Comparison of ENCODE assay signal across 9 mouse cellular contexts in genomic region chr8:103409121-103409551, GRCm38 (mm10).
DNase-seq lines count a peak whose midpoint lies in the region; ATAC-seq lines count a peak whose summit lies in the region.
"Had no signal": no experiment of that assay in that cellular context is flagged by ENCODE, and none has a peak within 500 bp of the region (broad histone marks: within the 10 kb centered on the region; RNA-seq: fewer than 3 reads in every experiment).

No protein-coding gene starts in this region.

- no peak for ATAC-seq in midbrain, embryonic 16.5 days
- ATAC-seq in stomach, embryonic 16.5 days (ENCODE audit: insufficient read depth, low FRiP score): peak; percentile 75; the same call in 1 of the 2 replicates
- no peak for ATAC-seq in megakaryocyte progenitor cell, adult 5-6 weeks (replicated peaks; ENCODE audit: poor library complexity)

- no peaks in the 10 kb centered on the region for H3K27me3 ChIP-seq in midbrain, embryonic 10.5 days (ENCODE audit: low read depth, poor library complexity, severe bottlenecking)
- no peaks in the 10 kb centered on the region for H3K27me3 ChIP-seq in midbrain, embryonic 16.5 days (ENCODE audit: control insufficient read depth, insufficient read depth, low read depth, low read length)
- no peaks in the 10 kb centered on the region for H3K27me3 ChIP-seq in heart, embryonic 10.5 days (ENCODE audit: insufficient read depth, poor library complexity, severe bottlenecking)
- H3K27me3 ChIP-seq in stomach, embryonic 16.5 days (ENCODE audit: control insufficient read depth, insufficient read depth, low read length): no peaks in the 10 kb centered on the region

- WGBS in midbrain, embryonic 10.5 days: 68% methylated on average over 2 of the region's 2 CpGs
- 72% methylated on average over 2 of the region's 2 CpGs for WGBS in midbrain, embryonic 16.5 days
- 10% methylated on average over 2 of the region's 2 CpGs for WGBS in heart, embryonic 10.5 days
- WGBS in stomach, embryonic 16.5 days: 19% methylated on average over 2 of the region's 2 CpGs

- H3K36me3 ChIP-seq in midbrain, embryonic 10.5 days: no peaks in the 10 kb centered on the region
- H3K36me3 ChIP-seq in midbrain, embryonic 16.5 days (ENCODE audit: control insufficient read depth, insufficient read depth, low read length): no peaks in the 10 kb centered on the region
- H3K36me3 ChIP-seq in heart, embryonic 10.5 days: no peaks in the 10 kb centered on the region
- H3K36me3 ChIP-seq in stomach, embryonic 16.5 days (ENCODE audit: control insufficient read depth, insufficient read depth, low read length): no peaks in the 10 kb centered on the region

- peaks cover 3% of the 10 kb centered on the region for H3K4me1 ChIP-seq in midbrain, embryonic 10.5 days
- no peaks in the 10 kb centered on the region for H3K4me1 ChIP-seq in midbrain, embryonic 16.5 days (ENCODE audit: control insufficient read depth, insufficient read depth, low read length)
- peaks cover 30% of the 10 kb centered on the region for H3K4me1 ChIP-seq in heart, embryonic 10.5 days
- H3K4me1 ChIP-seq in stomach, embryonic 16.5 days (ENCODE audit: control insufficient read depth, insufficient read depth, low read length): peaks cover 12% of the 10 kb centered on the region

- DNase-seq in midbrain, embryonic 10.5 days (ENCODE audit: low spot score): peak; percentile 34
- DNase-seq in heart, embryonic 10.5 days (ENCODE audit: low spot score): peak; percentile 85
- DNase-seq in kidney, postnatal 14 days: peak; percentile 73
- no peak for DNase-seq in layer of hippocampus, postnatal 25 days (ENCODE audit: extremely low spot score in 1 of 2, low spot score in 1 of 2)
- no peak for DNase-seq in right cerebral cortex, postnatal 36 days (ENCODE audit: low spot score in 2 of 2)

- H3K4me3 ChIP-seq in midbrain, embryonic 10.5 days: no peak overlapping the region
- H3K4me3 ChIP-seq in midbrain, embryonic 16.5 days (ENCODE audit: low read depth, low read length): no peak overlapping the region
- no peak overlapping the region for H3K4me3 ChIP-seq in heart, embryonic 10.5 days
- no peak overlapping the region for H3K4me3 ChIP-seq in stomach, embryonic 16.5 days (replicated peaks; ENCODE audit: low read length)

- no peaks in the 10 kb centered on the region for H3K9me3 ChIP-seq in midbrain, embryonic 10.5 days (replicated peaks)
- H3K9me3 ChIP-seq in midbrain, embryonic 16.5 days (replicated peaks; ENCODE audit: control insufficient read depth, low read length, poor library complexity, severe bottlenecking): no peaks in the 10 kb centered on the region
- H3K9me3 ChIP-seq in heart, embryonic 10.5 days: no peaks in the 10 kb centered on the region
- H3K9me3 ChIP-seq in stomach, embryonic 16.5 days (replicated peaks; ENCODE audit: control insufficient read depth, low read length): no peaks in the 10 kb centered on the region

- no peak overlapping the region for H3K9ac ChIP-seq in midbrain, embryonic 16.5 days (ENCODE audit: low read depth, low read length)
- no peak overlapping the region for H3K9ac ChIP-seq in stomach, embryonic 16.5 days (ENCODE audit: low read length)

- no peak overlapping the region for H3K27ac ChIP-seq in midbrain, embryonic 10.5 days (replicated peaks)
- H3K27ac ChIP-seq in midbrain, embryonic 16.5 days (ENCODE audit: low read length): no peak overlapping the region
- 0 out of 2 replicates have a peak overlapping the region, but pooled peaks have one; percentile 74 for H3K27ac ChIP-seq in heart, embryonic 10.5 days
- H3K27ac ChIP-seq in stomach, embryonic 16.5 days (ENCODE audit: low read length): peak overlapping the region; percentile 54; the same call in 1 of the 2 replicates
- H3K27ac ChIP-seq: macrophage had no signal

- H3K4me2 ChIP-seq in midbrain, embryonic 16.5 days (ENCODE audit: low read length): no peak overlapping the region
- H3K4me2 ChIP-seq in stomach, embryonic 16.5 days (ENCODE audit: low read depth, low read length): no peak overlapping the region

Comparison
In these comparisons a context has a peak if more than half of its experiments do, and no peak if none do; other contexts are left out.
1. DNase-seq: peak in midbrain, embryonic 10.5 days (single experiment), heart, embryonic 10.5 days (single experiment) and kidney, postnatal 14 days (single experiment); none in layer of hippocampus, postnatal 25 days (0 of 2) and right cerebral cortex, postnatal 36 days (0 of 2).
2. H3K27ac ChIP-seq: peak in heart, embryonic 10.5 days (single experiment) and stomach, embryonic 16.5 days (single experiment); none in midbrain, embryonic 10.5 days (single experiment) and midbrain, embryonic 16.5 days (single experiment).